Mouse (Mus musculus) lung, postnatal 0 days (tissue): ENCODE results near the gene Exosc5.

Experiments
- CTCF ChIP-seq: IDR thresholded peaks from 2 replicates; pipeline ENCODE4 v1.5.1; 2016; ENCODE audit warnings: antibody characterized with exemption, mild to moderate bottlenecking
- EP300 ChIP-seq: IDR thresholded peaks from 2 replicates; pipeline ENCODE4 v1.6.1; 2016; ENCODE audit warnings: antibody characterized with exemption, mild to moderate bottlenecking, control low read depth

DNA sequence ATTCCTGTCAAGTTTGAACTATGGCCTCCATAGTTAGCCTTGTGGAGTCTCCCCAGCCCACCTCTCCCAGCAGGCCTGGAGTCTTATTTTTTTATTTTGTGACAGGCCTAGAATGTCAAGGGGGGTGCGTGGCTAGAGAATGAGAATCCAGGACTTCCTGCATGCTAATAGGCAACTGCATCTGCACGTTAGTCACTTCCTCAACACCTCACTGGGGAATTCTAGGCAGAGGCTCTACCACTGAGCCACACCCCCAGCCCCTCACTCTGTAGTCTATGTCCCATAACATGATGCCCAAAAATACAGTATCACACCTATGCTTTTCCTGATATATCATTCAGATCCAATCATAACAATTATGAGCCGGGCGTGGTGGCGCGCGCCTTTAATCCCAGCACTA lies 18.0 kb downstream of the Exosc5 start:
- TF ChIP-seq EP300 = no peak
- no peak for TF ChIP-seq CTCF
